Mouse (Mus musculus) liver, adult 2 months (tissue): ENCODE data around the gene Rnf145.

Source experiments
- CTCF ChIP-seq: fragments of 200-500 bp; IDR thresholded peaks from 2 replicates; pipeline ENCODE4 v1.5.1; 2011; ENCODE audit warnings: low read depth, low read length, control low read depth
- POLR2A ChIP-seq: fragments of 200-500 bp; IDR thresholded peaks from 2 replicates; pipeline ENCODE4 v1.6.1; 2011; ENCODE audit warnings: low read length, control low read depth; ENCODE audit not compliant: insufficient read depth; ENCODE audit errors: extremely low read depth

DNA sequence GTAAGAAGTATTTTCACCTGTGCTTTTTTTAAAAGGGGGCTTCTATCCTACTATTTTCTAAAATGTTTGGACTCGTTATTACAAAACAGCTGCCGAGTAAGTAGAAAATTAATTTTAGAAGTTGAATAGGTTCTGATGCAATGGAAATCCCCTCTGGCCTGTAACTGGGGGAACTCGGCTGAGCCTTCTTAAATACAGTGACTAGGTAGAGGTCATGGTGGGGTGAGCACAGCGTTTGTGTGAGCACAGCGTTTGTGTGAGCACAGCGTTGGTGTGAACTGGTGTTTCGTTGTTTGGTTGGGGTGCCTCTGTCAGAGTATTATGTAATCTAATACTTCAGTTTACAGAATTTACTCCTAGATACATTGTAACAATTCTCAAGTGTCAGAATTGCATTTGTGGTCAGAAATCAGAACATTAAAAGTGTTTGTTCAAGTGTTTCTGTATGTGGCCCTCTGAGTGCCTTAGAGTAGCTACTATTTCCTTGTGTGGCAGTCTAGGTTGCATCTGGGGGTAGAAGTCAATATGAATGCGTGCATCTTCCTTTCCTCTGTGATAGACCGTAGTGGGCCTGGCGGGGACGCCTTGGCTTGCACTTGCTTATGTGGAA lies 8.0 kb downstream of the Rnf145 start:
- TF ChIP-seq POLR2A (no peak), CTCF (no peak)
